Mouse (Mus musculus): ENCODE measurements around the gene Smurf2. TPM values are rescaled to one million over a fixed set of nuclear protein-coding genes. Genes with fewer than 3 reads are reported as not detected.
A peak's percentile ranks its signal among the peaks of the same experiment; 100 is the strongest.

Smurf2 gene
- total and polyA plus RNA-seq, 3 experiments, result 9.5 to 41.0 (median 39.9) TPM

DNA sequence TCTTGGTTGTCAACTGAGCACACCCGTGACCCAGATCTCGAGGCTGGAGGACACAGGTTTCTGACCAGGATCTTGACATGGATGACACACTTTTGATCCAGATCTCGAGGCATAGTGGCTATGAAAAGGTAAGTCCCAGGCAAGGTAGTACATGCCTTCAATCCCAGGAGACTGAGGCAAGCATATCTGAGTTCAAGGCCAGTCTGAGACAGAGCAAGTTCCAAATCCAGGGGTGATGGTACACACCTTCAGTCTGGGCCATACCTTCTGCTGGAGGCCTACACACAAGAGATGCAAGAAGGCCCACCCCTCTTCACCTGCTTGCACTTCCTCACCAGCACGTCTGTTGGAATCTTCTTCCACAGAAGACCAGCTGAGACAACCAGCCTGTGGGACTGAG, 14.8 kb downstream of the Smurf2 start:
- 87% methylated on average over 4 of the region's 4 CpGs for WGBS
- Histone ChIP-seq H3K9ac (ENCODE audit: low read depth, low read length) (no peak overlapping the region), H3K4me3 (no peak overlapping the region), H3K27me3 (ENCODE audit: control insufficient read depth, insufficient read depth, low read length) (no peaks in the 10 kb centered on the region), H3K79me2 (replicated peaks; ENCODE audit: control insufficient read depth, insufficient read depth, low read length) (peaks cover 10% of the 10 kb centered on the region), H3K36me3 (ENCODE audit: control insufficient read depth, insufficient read depth, low read length) (peaks cover 7% of the 10 kb centered on the region), H3K27ac (no peak overlapping the region), H3K4me1 (ENCODE audit: control insufficient read depth, insufficient read depth, low read length) (peaks cover 2% of the 10 kb centered on the region)
- no peak for TF ChIP-seq CTCF (IDR thresholded peaks at IDR 0.05)
- no peak for TF ChIP-seq POLR2A (IDR thresholded peaks at IDR 0.05; ENCODE audit: insufficient read depth, low read depth, low read length)
- no peak for TF ChIP-seq EP300 (IDR thresholded peaks at IDR 0.05; ENCODE audit: insufficient read depth, low read depth, low read length)
- intact Hi-C loops (cut with DNase I), result no loop called here
- DNase-seq, result no peak

DNA sequence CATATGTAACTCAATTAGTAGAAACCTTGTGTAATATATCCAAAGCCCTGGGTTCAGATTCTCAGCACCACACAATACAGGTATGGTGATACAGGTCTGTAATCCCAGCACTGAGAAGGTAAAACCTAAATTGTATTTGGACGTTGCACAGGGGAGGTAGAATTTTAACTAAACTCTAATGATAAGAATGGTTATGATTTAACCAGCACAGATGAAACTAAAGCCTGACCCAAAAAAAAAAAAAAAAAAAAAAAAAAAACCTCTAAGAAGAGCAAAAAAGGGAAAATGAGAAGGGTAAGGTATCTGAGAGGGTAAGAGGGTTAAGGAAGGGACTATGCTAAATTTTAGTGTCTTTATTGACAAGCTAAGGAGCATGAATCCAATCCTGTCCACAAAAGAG, 20.7 kb downstream of the Smurf2 start:
- intact Hi-C loops (cut with DNase I), result no loop called here
- Histone ChIP-seq H3K36me3 (ENCODE audit: control insufficient read depth, insufficient read depth, low read length) (peaks cover 9% of the 10 kb centered on the region), H3K4me1 (ENCODE audit: control insufficient read depth, insufficient read depth, low read length) (peaks cover 1% of the 10 kb centered on the region), H3K9ac (ENCODE audit: low read depth, low read length) (no peak overlapping the region), H3K27me3 (ENCODE audit: control insufficient read depth, insufficient read depth, low read length) (no peaks in the 10 kb centered on the region), H3K79me2 (replicated peaks; ENCODE audit: control insufficient read depth, insufficient read depth, low read length) (peaks cover 8% of the 10 kb centered on the region), H3K27ac (no peak overlapping the region), H3K4me3 (no peak overlapping the region)
- no peak for DNase-seq
- 75% methylated on average over 1 of the region's 1 CpGs for WGBS
- TF ChIP-seq CTCF (IDR thresholded peaks at IDR 0.05) (no peak), EP300 (IDR thresholded peaks at IDR 0.05; ENCODE audit: insufficient read depth, low read depth, low read length) (no peak), POLR2A (IDR thresholded peaks at IDR 0.05; ENCODE audit: insufficient read depth, low read depth, low read length) (no peak)

DNA sequence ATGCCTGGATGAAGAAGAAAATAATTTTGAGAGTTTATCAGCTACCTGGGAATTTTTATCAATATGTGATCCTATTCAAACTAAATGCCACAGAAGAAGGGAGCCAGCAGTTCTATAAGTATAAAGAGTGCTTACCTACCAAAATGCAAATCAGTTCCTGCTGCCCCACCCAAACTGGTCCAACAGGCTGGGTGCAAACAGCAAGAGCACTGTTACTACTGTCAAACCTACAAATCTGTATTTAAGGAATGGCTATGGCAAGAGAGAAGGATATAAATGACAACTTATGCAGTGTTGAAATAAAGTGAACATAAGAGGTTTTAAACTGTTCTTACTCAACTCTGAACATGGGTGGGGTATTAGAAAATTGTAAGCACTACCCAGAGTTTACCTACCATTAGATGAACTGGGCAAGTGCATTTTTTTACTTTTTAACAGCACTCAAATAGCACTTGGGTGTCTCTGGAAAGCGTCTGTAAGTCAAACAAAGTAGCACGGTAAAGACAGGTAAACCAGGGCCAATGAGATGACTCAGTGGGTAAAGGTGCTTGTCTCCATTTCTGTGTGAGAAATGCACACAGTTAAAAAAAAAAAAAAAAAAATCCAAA, 23.9 kb downstream of the Smurf2 start:
- no peak for TF ChIP-seq EP300 (IDR thresholded peaks at IDR 0.05; ENCODE audit: insufficient read depth, low read depth, low read length)
- no peak for TF ChIP-seq POLR2A (IDR thresholded peaks at IDR 0.05; ENCODE audit: insufficient read depth, low read depth, low read length)
- no peak for TF ChIP-seq CTCF (IDR thresholded peaks at IDR 0.05)
- no peak overlapping the region for H3K9ac ChIP-seq (ENCODE audit: low read depth, low read length)
- H3K36me3 ChIP-seq (ENCODE audit: control insufficient read depth, insufficient read depth, low read length), result peaks cover 6% of the 10 kb centered on the region
- H3K27me3 ChIP-seq (ENCODE audit: control insufficient read depth, insufficient read depth, low read length), result no peaks in the 10 kb centered on the region
- DNase-seq, result no peak
- intact Hi-C loops (cut with DNase I), result no loop called here
- WGBS, result 88% methylated on average over 2 of the region's 2 CpGs
- peaks cover 1% of the 10 kb centered on the region; the same call in 1 of the 2 replicates for H3K4me1 ChIP-seq (ENCODE audit: control insufficient read depth, insufficient read depth, low read length)
- peaks cover 6% of the 10 kb centered on the region for H3K79me2 ChIP-seq (replicated peaks; ENCODE audit: control insufficient read depth, insufficient read depth, low read length)
- H3K27ac ChIP-seq, result no peak overlapping the region
- no peak overlapping the region for H3K4me3 ChIP-seq

DNA sequence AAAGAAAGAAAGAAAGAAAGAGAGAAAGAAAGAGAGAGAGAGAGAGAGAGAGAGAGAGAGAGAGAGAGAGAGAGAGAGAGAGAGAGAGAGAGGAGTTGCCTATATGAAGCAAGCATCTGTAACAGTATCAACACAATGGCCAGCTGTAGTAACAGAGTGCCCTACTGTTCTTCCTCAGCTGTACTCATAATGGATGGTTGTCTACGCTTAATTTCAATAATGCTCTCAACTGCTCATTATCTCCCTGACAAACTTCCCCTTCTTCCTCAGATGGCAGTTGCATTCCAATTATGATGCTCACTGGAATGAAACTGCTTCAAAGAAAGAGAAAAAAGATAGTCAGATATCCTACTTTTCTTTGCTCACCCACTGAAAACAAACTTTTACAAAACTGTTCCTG, 36.9 kb downstream of the Smurf2 start:
- no peak overlapping the region for H3K9ac ChIP-seq (ENCODE audit: low read depth, low read length)
- H3K79me2 ChIP-seq (replicated peaks; ENCODE audit: control insufficient read depth, insufficient read depth, low read length), result peaks cover 3% of the 10 kb centered on the region
- no peak for TF ChIP-seq CTCF (IDR thresholded peaks at IDR 0.05)
- no peak for TF ChIP-seq POLR2A (IDR thresholded peaks at IDR 0.05; ENCODE audit: insufficient read depth, low read depth, low read length)
- no peak for TF ChIP-seq EP300 (IDR thresholded peaks at IDR 0.05; ENCODE audit: insufficient read depth, low read depth, low read length)
- H3K27me3 ChIP-seq (ENCODE audit: control insufficient read depth, insufficient read depth, low read length), result no peaks in the 10 kb centered on the region
- no peak for DNase-seq
- 69% methylated on average over 1 of the region's 1 CpGs for WGBS
- peaks cover 20% of the 10 kb centered on the region for H3K36me3 ChIP-seq (ENCODE audit: control insufficient read depth, insufficient read depth, low read length)
- no peak overlapping the region for H3K27ac ChIP-seq
- no peak overlapping the region for H3K4me3 ChIP-seq
- intact Hi-C loops (cut with DNase I), result no loop called here
- peaks cover 19% of the 10 kb centered on the region for H3K4me1 ChIP-seq (ENCODE audit: control insufficient read depth, insufficient read depth, low read length)

DNA sequence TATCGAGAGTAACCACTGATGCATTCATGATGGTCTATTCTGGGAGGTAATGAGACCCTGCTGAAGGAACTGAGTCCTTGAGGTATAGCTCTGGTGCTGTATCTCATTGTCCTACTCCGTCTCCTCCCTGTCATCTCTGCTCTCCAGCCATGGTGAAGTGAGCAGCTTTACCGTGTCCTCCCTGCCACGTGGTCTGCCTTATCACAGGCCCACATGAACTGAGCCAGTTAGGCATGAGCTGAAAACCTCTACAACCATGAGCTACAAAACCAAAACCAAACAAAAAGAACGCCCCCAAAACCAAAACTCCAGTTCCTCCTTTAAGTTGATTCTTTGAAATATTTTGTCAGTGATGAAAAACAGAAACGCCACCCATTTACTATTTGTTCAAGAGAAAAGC, 47.9 kb downstream of the Smurf2 start:
- peaks cover 2% of the 10 kb centered on the region for H3K4me1 ChIP-seq (ENCODE audit: control insufficient read depth, insufficient read depth, low read length)
- H3K9ac ChIP-seq (ENCODE audit: low read depth, low read length), result no peak overlapping the region
- WGBS, result 75% methylated on average over 6 of the region's 6 CpGs
- no peak for TF ChIP-seq CTCF (IDR thresholded peaks at IDR 0.05)
- TF ChIP-seq POLR2A (IDR thresholded peaks at IDR 0.05; ENCODE audit: insufficient read depth, low read depth, low read length), result no peak
- TF ChIP-seq EP300 (IDR thresholded peaks at IDR 0.05; ENCODE audit: insufficient read depth, low read depth, low read length), result no peak
- intact Hi-C loops (cut with DNase I), result no loop called here
- H3K79me2 ChIP-seq (replicated peaks; ENCODE audit: control insufficient read depth, insufficient read depth, low read length), result no peaks in the 10 kb centered on the region; the same call in 1 of the 2 replicates
- peaks cover 5% of the 10 kb centered on the region for H3K36me3 ChIP-seq (ENCODE audit: control insufficient read depth, insufficient read depth, low read length)
- H3K27ac ChIP-seq, result no peak overlapping the region
- DNase-seq, result no peak
- H3K4me3 ChIP-seq, result no peak overlapping the region
- no peaks in the 10 kb centered on the region for H3K27me3 ChIP-seq (ENCODE audit: control insufficient read depth, insufficient read depth, low read length)

DNA sequence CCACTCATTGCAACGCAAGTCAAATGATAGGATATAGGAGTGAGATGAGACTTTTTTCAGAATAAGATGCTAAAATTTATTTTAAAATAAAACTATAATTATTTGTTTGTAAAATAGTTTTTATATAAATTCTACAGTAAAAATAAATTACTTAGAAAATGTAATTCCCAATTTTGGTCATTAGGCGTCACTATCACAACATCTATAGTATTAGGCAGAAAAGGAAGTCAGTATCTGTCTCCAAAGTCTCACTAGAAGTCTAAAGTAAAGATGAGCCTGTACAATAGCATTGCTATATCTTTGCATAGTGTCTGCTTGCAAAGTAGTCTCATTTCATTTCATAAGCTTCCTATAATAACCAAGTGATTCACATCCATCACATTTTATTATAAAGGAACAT, 69.1 kb downstream of the Smurf2 start:
- H3K9ac ChIP-seq (ENCODE audit: low read depth, low read length), result no peak overlapping the region
- 50% methylated on average over 2 of the region's 2 CpGs for WGBS
- no peaks in the 10 kb centered on the region for H3K79me2 ChIP-seq (replicated peaks; ENCODE audit: control insufficient read depth, insufficient read depth, low read length)
- no peak overlapping the region for H3K27ac ChIP-seq
- TF ChIP-seq CTCF (IDR thresholded peaks at IDR 0.05), result peak; percentile 79
- no peak for TF ChIP-seq EP300 (IDR thresholded peaks at IDR 0.05; ENCODE audit: insufficient read depth, low read depth, low read length)
- TF ChIP-seq POLR2A (IDR thresholded peaks at IDR 0.05; ENCODE audit: insufficient read depth, low read depth, low read length), result no peak
- DNase-seq, result no peak
- peaks cover 3% of the 10 kb centered on the region for H3K36me3 ChIP-seq (ENCODE audit: control insufficient read depth, insufficient read depth, low read length)
- H3K4me1 ChIP-seq (ENCODE audit: control insufficient read depth, insufficient read depth, low read length), result peaks cover 1% of the 10 kb centered on the region; the same call in 1 of the 2 replicates
- H3K4me3 ChIP-seq, result no peak overlapping the region
- intact Hi-C loops (cut with DNase I), result loop anchor here (2.0 kb wide), 1 partner anchor 193 kb away; no protein-coding TSS in a partner anchor
- no peaks in the 10 kb centered on the region for H3K27me3 ChIP-seq (ENCODE audit: control insufficient read depth, insufficient read depth, low read length)
